In the genomic region with DNA sequence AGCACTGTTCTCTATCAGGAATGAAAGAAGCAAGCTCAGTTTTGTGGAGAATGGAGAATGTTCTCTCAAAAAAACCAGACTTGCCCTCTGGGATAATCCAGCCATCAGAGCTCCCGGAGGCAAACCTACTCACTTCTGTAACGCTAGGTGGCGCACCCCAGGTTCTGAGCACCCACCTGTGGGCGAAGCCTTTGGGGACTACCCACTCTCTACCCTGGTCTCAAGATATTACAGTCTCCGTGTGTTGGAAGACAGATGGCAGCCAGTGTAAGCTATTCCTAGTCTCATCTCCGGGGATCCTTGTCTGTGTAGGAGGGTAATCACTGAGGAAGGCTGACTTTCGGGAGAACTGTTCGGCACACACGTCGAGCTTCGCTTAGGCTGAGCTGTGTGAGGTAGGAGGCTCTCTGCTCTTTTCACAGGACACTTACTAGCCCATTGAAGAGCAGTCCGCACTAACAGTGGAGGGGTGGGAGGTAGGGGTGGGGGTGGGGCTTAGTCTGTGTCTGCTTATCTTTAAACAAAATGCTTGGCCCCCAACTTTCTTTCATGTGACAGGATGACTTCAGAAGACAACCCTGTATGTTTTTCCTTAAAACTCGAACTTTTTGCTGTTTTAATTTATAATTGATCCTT, we compare ENCODE assay signal across 9 mouse cellular contexts. TPM values are rescaled to one million over a fixed set of nuclear protein-coding genes. Genes with fewer than 3 reads are reported as not detected.
A peak's percentile ranks its signal among the peaks of the same experiment; 100 is the strongest.
DNase-seq lines count a peak whose midpoint lies in the region; ATAC-seq and TF ChIP-seq lines count a peak whose summit lies in the region.
"Had no signal": no experiment of that assay in that cellular context is flagged by ENCODE, and none has a peak within 500 bp of the region (broad histone marks: within the 10 kb centered on the region; RNA-seq: fewer than 3 reads in every experiment).

No protein-coding gene starts in this region.

- no peaks in the 10 kb centered on the region for H3K27me3 ChIP-seq in forebrain, postnatal 0 days (ENCODE audit: insufficient read depth, low read length)
- peaks cover 9% of the 10 kb centered on the region; the same call in 1 of the 2 replicates for H3K27me3 ChIP-seq in forebrain, embryonic 13.5 days
- H3K27me3 ChIP-seq in heart, embryonic 11.5 days (ENCODE audit: control insufficient read depth, insufficient read depth, low read length): no peaks in the 10 kb centered on the region
- H3K27me3 ChIP-seq: Patski had no signal

- WGBS in forebrain, postnatal 0 days: 32% methylated on average over 13 of the region's 13 CpGs
- 41% methylated on average over 13 of the region's 13 CpGs for WGBS in forebrain, embryonic 13.5 days
- 30% methylated on average over 13 of the region's 13 CpGs for WGBS in heart, embryonic 11.5 days (ENCODE audit: insufficient replicate concordance)

- no peak overlapping the region for H3K27ac ChIP-seq in forebrain, postnatal 0 days (ENCODE audit: low read depth, low read length)
- H3K27ac ChIP-seq in forebrain, embryonic 13.5 days: no peak overlapping the region
- H3K27ac ChIP-seq in heart, embryonic 11.5 days (ENCODE audit: low read depth, low read length): no peak overlapping the region

- ATAC-seq in forebrain, postnatal 0 days: 0 out of 2 replicates have a peak, but pooled peaks have one; percentile 1
- no peak for ATAC-seq in forebrain, embryonic 13.5 days
- ATAC-seq in heart, embryonic 11.5 days (replicated peaks; ENCODE audit: insufficient number of reproducible peaks, low FRiP score, low TSS enrichment): peak; percentile 37; the same call in 1 of the 2 replicates
- ATAC-seq: Patski had no signal

- H3K4me1 ChIP-seq in forebrain, postnatal 0 days (ENCODE audit: insufficient read depth): peaks cover 10% of the 10 kb centered on the region
- peaks cover 13% of the 10 kb centered on the region for H3K4me1 ChIP-seq in forebrain, embryonic 13.5 days
- peaks cover under 1% of the 10 kb centered on the region; the same call in 1 of the 2 replicates for H3K4me1 ChIP-seq in heart, embryonic 11.5 days (ENCODE audit: control insufficient read depth, insufficient read depth, low read length)

- no peaks in the 10 kb centered on the region for H3K36me3 ChIP-seq in forebrain, postnatal 0 days (ENCODE audit: insufficient read depth)
- H3K36me3 ChIP-seq in forebrain, embryonic 13.5 days (ENCODE audit: poor library complexity, severe bottlenecking): no peaks in the 10 kb centered on the region
- no peaks in the 10 kb centered on the region for H3K36me3 ChIP-seq in heart, embryonic 11.5 days (ENCODE audit: control insufficient read depth, insufficient read depth, low read length)

- no peak overlapping the region for H3K4me3 ChIP-seq in forebrain, postnatal 0 days (ENCODE audit: low read depth, low read length)
- H3K4me3 ChIP-seq in forebrain, embryonic 13.5 days: no peak overlapping the region
- no peak overlapping the region; the same call in 1 of the 2 replicates for H3K4me3 ChIP-seq in heart, embryonic 11.5 days (ENCODE audit: low read depth, low read length)

- H3K4me2 ChIP-seq in forebrain, postnatal 0 days (ENCODE audit: low read depth): no peak overlapping the region
- H3K4me2 ChIP-seq in forebrain, embryonic 13.5 days: no peak overlapping the region
- peak overlapping the region; percentile 47 for H3K4me2 ChIP-seq in heart, embryonic 11.5 days

- peak; percentile 58 for DNase-seq in forebrain, postnatal 0 days
- DNase-seq in ES-CJ7 (ENCODE audit: low read depth, low spot score): peak; percentile 77
- peak; percentile 38 for DNase-seq in cerebellum, adult 9-10 months
- peak; percentile 57 to 71 for DNase-seq in left cerebral cortex, postnatal 10 days (ENCODE audit: extremely low spot score in 1 of 2, low spot score in 2 of 2)
- DNase-seq in naive thymus-derived CD4-positive, alpha-beta T cell, adult 2 months (ENCODE audit: low read depth): peak; percentile 82
- peak; percentile 79 for DNase-seq in thymus, postnatal 0 days (ENCODE audit: low spot score)

- TF ChIP-seq CTCF in forebrain, postnatal 0 days (IDR thresholded peaks at IDR 0.05; ENCODE audit: low read depth): peak; percentile 69

- H3K9ac ChIP-seq in forebrain, postnatal 0 days: no peak overlapping the region
- H3K9ac ChIP-seq in forebrain, embryonic 13.5 days: no peak overlapping the region
- no peak overlapping the region for H3K9ac ChIP-seq in heart, embryonic 11.5 days (ENCODE audit: low read depth, low read length)

- intact Hi-C loops in left cerebral cortex, postnatal 10 days (cut with DNase I): no loop called here

- H3K9me3 ChIP-seq in forebrain, postnatal 0 days (ENCODE audit: low read length): no peaks in the 10 kb centered on the region
- H3K9me3 ChIP-seq in forebrain, embryonic 13.5 days (replicated peaks): no peaks in the 10 kb centered on the region
- no peaks in the 10 kb centered on the region for H3K9me3 ChIP-seq in heart, embryonic 11.5 days (replicated peaks; ENCODE audit: control insufficient read depth, low read length)

RNA-seq across cellular contexts. Expression of a gene that starts 4.4 kb away (rescaled TPM):
- total RNA-seq in forebrain, postnatal 0 days (2014; rRNA removed): 54.8 and 74.0 TPM in 2 replicates
- polyA plus RNA-seq in forebrain, postnatal 0 days (2015; fragmentation: Nextera tagmentation; extraction: Ambion mirVana): 59.9 and 77.0 TPM in 2 replicates
- polyA plus RNA-seq in forebrain, embryonic 13.5 days (2015; fragmentation: Nextera tagmentation; extraction: Ambion mirVana): 39.7 and 42.2 TPM in 2 replicates
- polyA plus RNA-seq in heart, embryonic 11.5 days (2014; fragmentation: Nextera tagmentation; extraction: Ambion mirVana): 28.1 and 31.3 TPM in 2 replicates
- total RNA-seq in left cerebral cortex, postnatal 10 days (2021): 10 to 100 TPM; 44.7 to 46.6 TPM
- 28.8 and 35.7 TPM in 2 replicates for polyA plus RNA-seq in thymus, postnatal 0 days (2015; fragmentation: Nextera tagmentation; extraction: Ambion mirVana)
